Mouse (Mus musculus): ENCODE measurements at regions not wholly inside any gene's neighbourhood (a gene's known extent, or its start where the extent isn't known, plus 50 kb on each side); places are given as distances from the start of the nearest gene placed in this dataset.

- Histone ChIP-seq H3K27me3 (replicated peaks) (no peaks in the 10 kb centered on the region), H3K4me1 (ENCODE audit: control insufficient read depth in 1 of 2, insufficient read depth in 2 of 2) (no peaks in the 10 kb centered on the region), H3K4me2 (ENCODE audit: insufficient read depth, low read depth, poor library complexity, severe bottlenecking) (no peak overlapping the region), H3K9me3 (replicated peaks; ENCODE audit: low read length) (peaks cover 65% of the 10 kb centered on the region), H3K36me3 (replicated peaks in 1 of 2; ENCODE audit: control insufficient read depth in 1 of 2, insufficient read depth in 1 of 2, low read length in 1 of 2) (no peaks in the 10 kb centered on the region), H3K4me3 (replicated peaks in 1 of 3; ENCODE audit: low read depth in 2 of 3, low read length in 2 of 3, poor library complexity in 1 of 3) (no peak overlapping the region), H3K79me2 (replicated peaks; ENCODE audit: control insufficient read depth, extremely low read depth, insufficient read depth, poor library complexity, severe bottlenecking) (no peaks in the 10 kb centered on the region), H3K27ac (ENCODE audit: insufficient read depth, low read depth) (no peak overlapping the region), H3K9ac (ENCODE audit: insufficient read depth, low read depth) (no peak overlapping the region)
- dilution Hi-C loops (cut with MboI; ENCODE audit: extremely low pct_ligation_motif_present, extremely low pct_unique_long_range_greater_than_20kb, low sequenced_read_pairs) (no loop called here), in situ Hi-C loops (cut with MboI; ENCODE audit: low pct_ligation_motif_present, low pct_unique_long_range_greater_than_20kb, low sequenced_read_pairs) (no loop called here)
- no peak for DNase-seq (ENCODE audit: extremely low read depth)
- no peak for TF ChIP-seq TBP (conservative IDR thresholded peaks at IDR 0.05; ENCODE audit: low read depth, low read length)
- no peak for TF ChIP-seq MXI1 (IDR thresholded peaks at IDR 0.05; ENCODE audit: low read depth, low read length)
- no peak for TF ChIP-seq MEF2A (IDR thresholded peaks at IDR 0.05; ENCODE audit: borderline replicate concordance, low read depth, low read length)
- no peak for TF ChIP-seq POLR2AphosphoS2 (IDR thresholded peaks at IDR 0.05; ENCODE audit: low read depth, low read length)
- TF ChIP-seq ZC3H11A (IDR thresholded peaks at IDR 0.05; ENCODE audit: low read depth, low read length), result no peak
- TF ChIP-seq ZKSCAN1 (IDR thresholded peaks at IDR 0.05; ENCODE audit: borderline replicate concordance, low read depth, low read length), result no peak
- no peak for TF ChIP-seq BHLHE40 (IDR thresholded peaks at IDR 0.05; ENCODE audit: low read depth, low read length)
- TF ChIP-seq SMC3 (IDR thresholded peaks at IDR 0.05; ENCODE audit: low read depth, low read length), result no peak
- no peak for TF ChIP-seq ETS1 (conservative IDR thresholded peaks at IDR 0.05; ENCODE audit: low read depth, low read length)
- no peak for TF ChIP-seq ZNF384 (IDR thresholded peaks at IDR 0.05; ENCODE audit: low read depth, low read length)
- TF ChIP-seq MAZ (IDR thresholded peaks at IDR 0.05; ENCODE audit: low read depth, low read length), result no peak
- no peak for TF ChIP-seq USF1 (IDR thresholded peaks at IDR 0.05; ENCODE audit: low read depth, low read length)
- no peak for TF ChIP-seq CHD1 (IDR thresholded peaks at IDR 0.05; ENCODE audit: low read depth, low read length)
- TF ChIP-seq MAX (IDR thresholded peaks at IDR 0.05; ENCODE audit: low read length), result no peak
- no peak for TF ChIP-seq ZMIZ1 (IDR thresholded peaks at IDR 0.05; ENCODE audit: low read depth, low read length)
Observed at GRCm38 (mm10) chr5:132850770-132851169, 307.6 kb upstream of the Auts2 start.

DNA sequence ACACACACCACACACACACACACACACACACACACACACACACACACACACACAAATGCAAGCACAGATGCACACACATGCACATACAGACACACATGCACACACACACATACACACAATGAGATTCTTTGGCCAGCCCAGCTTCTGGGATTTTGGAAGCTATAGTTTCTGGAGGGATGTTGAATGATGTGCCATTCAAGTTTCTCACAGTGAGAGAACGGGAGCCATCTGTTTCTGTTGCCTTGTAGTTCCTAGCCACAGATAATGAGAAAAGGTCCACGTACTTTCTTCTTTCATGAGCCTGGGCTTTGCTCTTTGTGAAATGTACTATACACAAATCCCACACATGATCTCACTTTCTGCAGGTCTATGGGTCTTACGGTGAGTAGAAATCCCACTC lies 304.9 kb upstream of the Auts2 start:
- Histone ChIP-seq H3K4me1 (ENCODE audit: control insufficient read depth in 1 of 2, insufficient read depth in 2 of 2) (no peaks in the 10 kb centered on the region), H3K79me2 (replicated peaks; ENCODE audit: control insufficient read depth, extremely low read depth, insufficient read depth, poor library complexity, severe bottlenecking) (no peaks in the 10 kb centered on the region), H3K9me3 (replicated peaks; ENCODE audit: low read length) (peaks cover 62% of the 10 kb centered on the region), H3K4me2 (ENCODE audit: insufficient read depth, low read depth, poor library complexity, severe bottlenecking) (no peak overlapping the region), H3K4me3 (replicated peaks in 1 of 3; ENCODE audit: low read depth in 2 of 3, low read length in 2 of 3, poor library complexity in 1 of 3) (no peak overlapping the region), H3K27ac (ENCODE audit: insufficient read depth, low read depth) (no peak overlapping the region), H3K27me3 (replicated peaks) (no peaks in the 10 kb centered on the region), H3K9ac (ENCODE audit: insufficient read depth, low read depth) (no peak overlapping the region), H3K36me3 (replicated peaks in 1 of 2; ENCODE audit: control insufficient read depth in 1 of 2, insufficient read depth in 1 of 2, low read length in 1 of 2) (no peaks in the 10 kb centered on the region)
- DNase-seq (ENCODE audit: extremely low read depth), result no peak
- no peak for TF ChIP-seq USF2 (conservative IDR thresholded peaks at IDR 0.05; ENCODE audit: low read depth, low read length)
- no peak for TF ChIP-seq ZKSCAN1 (IDR thresholded peaks at IDR 0.05; ENCODE audit: borderline replicate concordance, low read depth, low read length)
- TF ChIP-seq MAZ (IDR thresholded peaks at IDR 0.05; ENCODE audit: low read depth, low read length), result no peak
- dilution Hi-C loops (cut with MboI; ENCODE audit: extremely low pct_ligation_motif_present, extremely low pct_unique_long_range_greater_than_20kb, low sequenced_read_pairs) (no loop called here), in situ Hi-C loops (cut with MboI; ENCODE audit: low pct_ligation_motif_present, low pct_unique_long_range_greater_than_20kb, low sequenced_read_pairs) (no loop called here)

Data from CH12.LX (cell line).